Mouse (Mus musculus): ENCODE results near the gene Gm28047. TPM values are rescaled to one million over a fixed set of nuclear protein-coding genes. Genes with fewer than 3 reads are reported as not detected.

Gene Gm28047
- polyA plus RNA-seq, 1 experiment, result 0.68 TPM

- peak overlapping the region; percentile 99; the same call in 1 of the 2 replicates for H3K27ac ChIP-seq (ENCODE audit: control insufficient read depth, insufficient read depth, low read depth, low read length)
- H3K4me1 ChIP-seq (ENCODE audit: control insufficient read depth, insufficient read depth, low read length), result peaks cover 19% of the 10 kb centered on the region
- H3K4me3 ChIP-seq (ENCODE audit: control insufficient read depth, low read depth, low read length), result peak overlapping the region; percentile 95
- H3K36me3 ChIP-seq (ENCODE audit: control insufficient read depth, insufficient read depth, low read length), result no peaks in the 10 kb centered on the region
- no peak for TF ChIP-seq CTCF (IDR thresholded peaks at IDR 0.05; ENCODE audit: control insufficient read depth, insufficient read depth, insufficient replicate concordance, low read depth, low read length)
- no peak for TF ChIP-seq POLR2A (IDR thresholded peaks at IDR 0.05; ENCODE audit: control insufficient read depth, low read depth, low read length)
- H3K27me3 ChIP-seq (ENCODE audit: control insufficient read depth, insufficient read depth, low read length), result no peaks in the 10 kb centered on the region
These were observed 105.4 kb downstream of the Gm28047 start for GRCm38 (mm10) chr15:102519211-102520141.

DNA sequence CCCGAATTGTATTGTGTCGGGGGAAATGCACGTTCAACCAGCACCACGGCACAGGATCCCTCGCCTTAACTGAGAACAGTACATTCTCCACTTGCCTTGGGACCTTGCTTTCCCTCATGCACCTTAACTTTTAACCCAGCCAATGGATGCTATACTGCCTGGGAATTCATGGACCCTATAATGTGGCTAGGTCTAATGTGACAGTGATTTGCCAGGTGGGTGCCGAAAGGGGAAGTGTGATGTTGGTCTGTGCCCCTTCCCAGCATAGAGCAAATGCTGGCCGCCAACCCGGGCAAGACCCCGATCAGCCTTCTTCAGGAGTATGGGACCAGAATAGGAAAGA is 106.0 kb downstream of the Gm28047 start:
- peak overlapping the region; percentile 95 for H3K4me3 ChIP-seq (ENCODE audit: control insufficient read depth, low read depth, low read length)
- peaks cover 19% of the 10 kb centered on the region for H3K4me1 ChIP-seq (ENCODE audit: control insufficient read depth, insufficient read depth, low read length)
- no peaks in the 10 kb centered on the region for H3K36me3 ChIP-seq (ENCODE audit: control insufficient read depth, insufficient read depth, low read length)
- H3K27me3 ChIP-seq (ENCODE audit: control insufficient read depth, insufficient read depth, low read length), result no peaks in the 10 kb centered on the region
- peak overlapping the region; percentile 99 for H3K27ac ChIP-seq (ENCODE audit: control insufficient read depth, insufficient read depth, low read depth, low read length)
- no peak for TF ChIP-seq CTCF (IDR thresholded peaks at IDR 0.05; ENCODE audit: control insufficient read depth, insufficient read depth, insufficient replicate concordance, low read depth, low read length)
- no peak for TF ChIP-seq POLR2A (IDR thresholded peaks at IDR 0.05; ENCODE audit: control insufficient read depth, low read depth, low read length)

- Histone ChIP-seq H3K4me1 (ENCODE audit: control insufficient read depth, insufficient read depth, low read length) (peaks cover 19% of the 10 kb centered on the region), H3K4me3 (ENCODE audit: control insufficient read depth, low read depth, low read length) (peak within 1 kb of the TSS; percentile 95), H3K36me3 (ENCODE audit: control insufficient read depth, insufficient read depth, low read length) (no peaks in the 10 kb centered on the region), H3K27ac (ENCODE audit: control insufficient read depth, insufficient read depth, low read depth, low read length) (peak within 1 kb of the TSS; percentile 99), H3K27me3 (ENCODE audit: control insufficient read depth, insufficient read depth, low read length) (no peaks in the 10 kb centered on the region)
- TF ChIP-seq POLR2A (IDR thresholded peaks at IDR 0.05; ENCODE audit: control insufficient read depth, low read depth, low read length) (peak; percentile 94), CTCF (IDR thresholded peaks at IDR 0.05; ENCODE audit: control insufficient read depth, insufficient read depth, insufficient replicate concordance, low read depth, low read length) (no peak)
These were observed 106.7 kb downstream of the Gm28047 start, which contains the start of gene Tarbp2 for GRCm38 (mm10) chr15:102517976-102518858. Gene Tarbp2 (plus strand): TSS chr15:102518192.

- Histone ChIP-seq H3K36me3 (ENCODE audit: control insufficient read depth, insufficient read depth, low read length) (no peaks in the 10 kb centered on the region), H3K27me3 (ENCODE audit: control insufficient read depth, insufficient read depth, low read length) (no peaks in the 10 kb centered on the region), H3K4me3 (ENCODE audit: control insufficient read depth, low read depth, low read length) (peak overlapping the region; percentile 95), H3K27ac (ENCODE audit: control insufficient read depth, insufficient read depth, low read depth, low read length) (peak overlapping the region; percentile 62), H3K4me1 (ENCODE audit: control insufficient read depth, insufficient read depth, low read length) (peaks cover 19% of the 10 kb centered on the region)
- TF ChIP-seq POLR2A (IDR thresholded peaks at IDR 0.05; ENCODE audit: control insufficient read depth, low read depth, low read length), result no peak; the same call in 1 of the 2 replicates
- no peak for TF ChIP-seq CTCF (IDR thresholded peaks at IDR 0.05; ENCODE audit: control insufficient read depth, insufficient read depth, insufficient replicate concordance, low read depth, low read length)
These were observed 107.3 kb downstream of the Gm28047 start for GRCm38 (mm10) chr15:102517631-102517975.

- no peaks in the 10 kb centered on the region for H3K27me3 ChIP-seq (ENCODE audit: control insufficient read depth, insufficient read depth, low read length)
- H3K27ac ChIP-seq (ENCODE audit: control insufficient read depth, insufficient read depth, low read depth, low read length), result peak within 1 kb of the TSS; percentile 62
- H3K36me3 ChIP-seq (ENCODE audit: control insufficient read depth, insufficient read depth, low read length), result no peaks in the 10 kb centered on the region
- TF ChIP-seq CTCF (IDR thresholded peaks at IDR 0.05; ENCODE audit: control insufficient read depth, insufficient read depth, insufficient replicate concordance, low read depth, low read length), result no peak
- TF ChIP-seq POLR2A (IDR thresholded peaks at IDR 0.05; ENCODE audit: control insufficient read depth, low read depth, low read length), result peak; percentile 8; the same call in 1 of the 2 replicates
- peak within 1 kb of the TSS; percentile 95 for H3K4me3 ChIP-seq (ENCODE audit: control insufficient read depth, low read depth, low read length)
- H3K4me1 ChIP-seq (ENCODE audit: control insufficient read depth, insufficient read depth, low read length), result peaks cover 19% of the 10 kb centered on the region
These were observed 108.0 kb downstream of the Gm28047 start, which contains the start of gene Map3k12 for GRCm38 (mm10) chr15:102516728-102517404. Gene Map3k12 (minus strand): TSS chr15:102517064.

DNA sequence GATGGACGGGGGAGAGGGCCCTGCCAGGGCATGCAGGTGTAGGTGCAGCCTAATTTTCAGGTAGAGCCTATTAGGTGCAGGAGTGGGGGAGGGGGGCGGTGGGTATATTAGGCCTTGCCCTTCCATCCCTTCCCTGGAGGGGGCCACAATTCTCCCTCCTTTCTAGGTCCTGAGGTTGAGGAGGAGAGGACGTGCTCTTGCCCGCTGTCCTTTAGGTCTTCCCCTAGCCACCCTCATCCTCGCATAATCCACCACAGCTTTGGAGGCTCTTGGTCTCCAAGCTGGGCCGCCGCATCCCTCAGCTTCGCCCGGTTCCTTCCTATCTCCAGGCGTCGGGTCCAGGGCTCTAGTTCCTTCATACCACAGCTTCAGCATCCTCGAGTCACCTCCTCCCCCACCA is 108.6 kb downstream of the Gm28047 start:
- Histone ChIP-seq H3K36me3 (ENCODE audit: control insufficient read depth, insufficient read depth, low read length) (no peaks in the 10 kb centered on the region), H3K4me3 (ENCODE audit: control insufficient read depth, low read depth, low read length) (peak overlapping the region; percentile 95), H3K4me1 (ENCODE audit: control insufficient read depth, insufficient read depth, low read length) (peaks cover 22% of the 10 kb centered on the region), H3K27me3 (ENCODE audit: control insufficient read depth, insufficient read depth, low read length) (no peaks in the 10 kb centered on the region), H3K27ac (ENCODE audit: control insufficient read depth, insufficient read depth, low read depth, low read length) (no peak overlapping the region)
- no peak for TF ChIP-seq POLR2A (IDR thresholded peaks at IDR 0.05; ENCODE audit: control insufficient read depth, low read depth, low read length)
- no peak for TF ChIP-seq CTCF (IDR thresholded peaks at IDR 0.05; ENCODE audit: control insufficient read depth, insufficient read depth, insufficient replicate concordance, low read depth, low read length)

Measured in testis, adult 2 months (tissue).